Mouse (Mus musculus) gastrocnemius, postnatal 25 days (tissue): ENCODE measurements around the gene Aox4. TPM values are rescaled to one million over a fixed set of nuclear protein-coding genes. Genes with fewer than 3 reads are reported as not detected.

Experiments
- DNase-seq: peaks from one replicate; pipeline ENCODE4 v3.0.0; 2022
- long read RNA-seq, 2 experiments: library from polyadenylated mRNA; stranded (forward); transcript quantifications; one replicate each; pipeline ENCODE4 v2.0.0; 2021
- total RNA-seq, 2 experiments: library from RNA; stranded (reverse); gene quantifications; 1 replicate in 1 of 2; 2 replicates in 1 of 2; pipeline ENCODE4 v1.2.3; 2021

The Aox4 gene
- total RNA-seq = not detected
- long read RNA-seq, experiment 1 = 0 reads
- long read RNA-seq, experiment 2 = 0 reads

DNA sequence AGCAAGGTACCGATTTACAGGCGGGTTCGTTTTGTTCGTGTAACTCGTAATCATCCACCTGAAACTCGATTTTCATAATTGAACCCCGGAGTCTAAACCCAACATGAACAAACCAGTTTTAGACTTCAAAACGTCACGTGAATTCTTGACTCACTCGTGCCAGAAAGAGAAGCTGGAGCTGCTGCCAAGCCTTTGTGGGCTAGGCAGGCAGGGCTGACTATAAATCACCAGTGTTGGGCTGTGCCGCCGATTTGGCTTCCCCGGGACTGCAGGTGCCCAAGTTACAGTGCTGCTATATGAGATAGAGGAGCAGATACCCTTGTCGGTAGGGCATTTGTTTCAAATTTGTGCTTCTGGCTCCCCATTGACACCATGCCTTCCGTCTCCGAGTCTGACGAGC, at the start of gene Aox4:
TSS of gene Aox4 (plus strand) at position 195 of the 400 bp plus-strand sequence.
- no peak for DNase-seq

DNA sequence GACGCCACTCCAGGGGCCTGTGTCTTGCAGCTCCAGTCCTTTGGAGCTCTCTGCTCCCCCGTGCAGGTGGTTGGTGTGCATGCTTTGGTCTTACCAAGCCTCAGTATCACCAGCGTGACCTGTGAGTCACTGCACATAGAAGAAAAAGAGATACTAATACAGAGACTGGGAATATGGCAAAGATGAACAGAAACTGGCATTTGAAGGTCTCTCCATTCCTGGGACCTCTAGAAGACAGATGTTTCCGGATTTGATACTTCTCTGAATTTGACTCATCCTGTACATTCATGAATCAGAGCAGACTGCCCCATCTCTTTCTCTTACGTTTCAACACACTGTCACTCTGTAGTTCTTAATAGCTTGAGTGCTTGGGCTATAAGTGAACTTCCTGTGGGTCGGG, 40.3 kb upstream of the Aox4 start:
- DNase-seq = no peak

DNA sequence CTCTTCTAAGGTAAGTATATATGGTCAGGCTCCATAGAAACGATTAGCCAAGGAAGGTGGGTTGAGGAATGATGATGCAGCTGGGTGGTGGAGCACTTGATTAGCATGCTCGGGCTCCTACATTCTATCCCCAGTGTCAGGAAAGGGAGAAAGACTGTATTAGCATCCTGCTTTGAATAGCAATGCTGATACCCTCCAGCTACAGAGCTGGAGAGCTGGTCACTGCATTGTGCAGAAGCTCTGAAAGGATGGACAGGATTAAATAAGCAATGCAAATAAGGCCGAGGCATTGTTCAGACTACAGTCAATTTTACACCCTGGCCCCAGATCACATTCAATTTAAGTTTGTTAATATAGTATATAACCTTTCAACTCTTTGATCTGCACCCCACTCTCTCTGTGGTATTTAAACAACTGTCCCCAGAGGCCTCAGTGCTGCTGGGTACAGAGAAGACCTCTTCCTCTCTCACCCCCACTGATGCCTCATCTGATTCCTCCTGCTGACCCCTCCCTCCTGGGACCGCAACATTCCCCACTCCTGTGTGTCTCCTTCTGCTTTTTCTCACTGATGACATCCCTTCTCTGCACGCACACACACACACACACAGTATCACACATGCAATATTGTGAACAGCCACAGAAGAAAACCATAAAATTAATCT, 21.6 kb upstream of the Aox4 start:
- DNase-seq = no peak

- DNase-seq = no peak
Measured at GRCm38 (mm10) chr1:58194317-58194716, 15.9 kb upstream of the Aox4 start.

DNA sequence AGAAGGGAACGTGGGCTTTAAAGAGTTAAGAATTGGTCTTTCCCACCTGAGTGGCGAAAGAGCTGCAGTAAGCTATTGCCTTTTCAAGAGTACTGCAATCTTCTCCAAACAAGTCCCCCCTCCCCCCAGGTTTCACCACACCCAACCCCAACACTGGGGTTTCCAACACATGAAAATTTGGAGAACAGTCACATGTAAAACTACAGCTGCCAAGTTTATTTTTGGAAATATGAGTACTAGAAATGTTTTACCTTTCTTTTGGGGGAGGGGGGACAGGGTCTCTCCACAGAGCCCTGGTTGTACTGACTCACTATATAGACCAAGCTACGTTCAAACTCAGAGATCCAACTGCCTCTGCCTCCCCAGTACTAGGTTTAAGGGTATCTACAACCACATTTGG, 15.2 kb upstream of the Aox4 start:
- no peak for DNase-seq

DNA sequence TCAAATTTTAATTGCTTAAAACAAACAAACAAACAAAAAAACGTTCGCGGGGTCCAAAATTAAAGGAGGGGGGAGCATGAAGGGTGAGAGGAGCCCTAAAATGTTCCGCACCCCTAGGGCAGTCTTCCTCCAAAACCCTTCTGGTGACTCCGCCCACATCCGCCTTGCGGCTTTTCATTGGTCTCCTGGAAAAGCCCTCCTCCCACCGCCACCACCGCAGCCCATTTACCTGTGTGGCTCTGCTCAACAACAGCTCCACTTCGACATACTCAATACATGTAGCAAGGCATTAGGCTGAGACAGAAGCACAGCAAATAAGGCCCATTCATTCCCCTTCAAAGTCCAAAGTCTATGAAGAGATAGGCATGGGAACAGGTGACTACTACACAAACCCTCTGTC, 14.7 kb upstream of the Aox4 start:
- no peak for DNase-seq

DNA sequence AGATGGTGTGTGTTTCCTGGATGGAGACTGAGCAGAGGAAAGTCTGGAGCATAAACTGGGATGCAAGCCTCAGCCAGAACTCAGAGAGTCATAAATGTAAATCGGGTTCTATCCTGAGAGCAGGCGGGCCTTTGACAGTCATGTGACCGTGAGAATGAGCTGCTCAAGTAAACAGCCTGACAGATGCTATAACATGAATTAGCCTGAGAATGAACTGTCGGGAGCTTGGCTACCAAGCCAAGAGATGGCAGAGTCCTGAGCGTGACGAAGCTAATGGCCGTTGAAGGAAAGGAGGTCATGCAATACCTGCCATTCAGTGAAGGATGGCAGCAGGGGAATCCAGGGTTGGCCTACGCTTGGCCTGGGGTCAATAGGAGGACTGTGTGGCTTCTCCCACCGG, 13.2 kb upstream of the Aox4 start:
- DNase-seq = no peak

DNA sequence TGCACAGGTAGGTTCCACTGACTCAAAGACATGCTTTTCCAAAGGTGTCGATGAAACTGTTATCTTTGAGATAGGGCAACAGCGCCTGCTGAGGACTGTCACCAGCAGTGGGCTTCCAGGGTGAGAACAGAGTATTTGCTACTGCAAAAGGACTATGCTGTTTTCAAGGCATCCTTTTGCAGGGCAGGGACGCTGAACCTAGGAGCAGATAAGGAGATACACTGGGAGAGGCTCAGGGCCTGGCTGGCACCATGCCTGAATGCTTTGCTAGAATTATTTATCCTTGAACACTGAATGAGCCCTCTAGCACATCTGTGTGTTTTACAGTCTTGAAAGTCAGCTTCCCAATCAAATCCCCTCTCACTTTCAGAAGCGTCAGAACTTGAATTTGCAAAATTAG, 11.8 kb upstream of the Aox4 start:
- no peak for DNase-seq

- DNase-seq = no peak
Measured at GRCm38 (mm10) chr1:58212805-58213204, 2.6 kb downstream of the Aox4 start.

GRCm38 (mm10) chr1:58213838-58214237, 3.6 kb downstream of the Aox4 start:
- DNase-seq = no peak

DNA sequence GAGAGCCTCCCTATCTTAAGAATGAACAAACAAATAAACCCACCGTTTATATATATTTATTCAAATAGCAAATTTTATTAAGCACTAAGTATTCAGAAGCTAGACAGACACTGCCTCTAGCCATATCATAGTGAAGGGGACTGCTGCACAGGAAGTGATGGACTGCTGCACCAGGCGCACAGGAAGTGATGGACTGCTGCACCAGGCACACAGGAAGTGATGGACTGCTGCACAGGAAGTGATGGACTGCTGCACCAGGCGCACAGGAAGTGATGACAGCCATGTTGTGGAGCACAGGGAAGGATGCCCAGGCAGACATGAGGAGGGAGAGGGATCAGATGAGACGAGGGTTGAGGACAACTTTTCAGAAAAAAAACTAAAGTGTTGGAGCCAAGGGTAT, 5.2 kb downstream of the Aox4 start:
- DNase-seq = no peak

GRCm38 (mm10) chr1:58215956-58216532, 5.8 kb downstream of the Aox4 start:
- DNase-seq = no peak

- DNase-seq = no peak
Measured at GRCm38 (mm10) chr1:58221070-58221469, 10.9 kb downstream of the Aox4 start.

- DNase-seq = no peak
Measured at GRCm38 (mm10) chr1:58221879-58222278, 11.7 kb downstream of the Aox4 start.

GRCm38 (mm10) chr1:58228086-58228485, 17.9 kb downstream of the Aox4 start:
- no peak for DNase-seq

GRCm38 (mm10) chr1:58228916-58229315, 18.7 kb downstream of the Aox4 start:
- DNase-seq = no peak

DNA sequence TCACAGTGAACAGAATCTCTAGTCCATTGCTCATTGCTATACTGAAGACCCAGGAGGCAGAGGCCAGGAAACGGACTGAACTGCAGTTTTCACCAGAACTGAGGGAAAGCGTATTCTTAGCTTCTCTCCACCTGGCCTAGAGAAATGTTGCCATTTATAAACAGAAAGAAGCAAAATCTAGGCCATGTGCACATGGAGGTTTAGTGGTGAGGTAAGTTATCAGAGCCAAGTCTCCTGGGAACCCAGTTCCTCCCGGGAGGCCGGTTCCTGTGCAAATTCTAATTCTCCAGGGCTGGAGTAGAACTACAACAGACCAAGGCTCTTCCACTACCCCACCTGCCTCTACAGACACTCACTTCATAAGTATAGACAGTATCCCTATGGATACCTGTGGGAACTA, 19.6 kb downstream of the Aox4 start:
- DNase-seq = no peak

DNA sequence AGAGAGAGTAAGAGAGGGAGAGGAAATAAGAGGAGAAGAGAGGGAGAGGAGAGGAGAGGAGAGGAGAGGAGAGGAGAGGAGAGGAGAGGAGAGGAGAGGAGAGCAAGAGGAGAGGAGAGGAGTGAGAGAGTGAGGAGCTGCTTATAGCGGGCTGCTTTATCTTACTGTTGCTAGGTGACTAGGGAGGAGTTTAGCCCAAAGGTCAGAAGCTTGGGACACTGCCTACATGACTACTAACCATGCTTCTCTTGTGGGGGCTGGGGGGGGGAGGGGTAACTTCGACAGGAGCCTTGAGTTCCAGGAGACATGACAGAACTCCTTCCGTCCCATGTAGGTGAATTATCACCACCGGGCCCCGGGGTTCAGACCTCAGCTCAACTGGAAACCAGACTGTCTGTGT, 20.3 kb downstream of the Aox4 start:
- DNase-seq = no peak

- DNase-seq = no peak
Measured at GRCm38 (mm10) chr1:58235405-58235804, 25.2 kb downstream of the Aox4 start.

DNA sequence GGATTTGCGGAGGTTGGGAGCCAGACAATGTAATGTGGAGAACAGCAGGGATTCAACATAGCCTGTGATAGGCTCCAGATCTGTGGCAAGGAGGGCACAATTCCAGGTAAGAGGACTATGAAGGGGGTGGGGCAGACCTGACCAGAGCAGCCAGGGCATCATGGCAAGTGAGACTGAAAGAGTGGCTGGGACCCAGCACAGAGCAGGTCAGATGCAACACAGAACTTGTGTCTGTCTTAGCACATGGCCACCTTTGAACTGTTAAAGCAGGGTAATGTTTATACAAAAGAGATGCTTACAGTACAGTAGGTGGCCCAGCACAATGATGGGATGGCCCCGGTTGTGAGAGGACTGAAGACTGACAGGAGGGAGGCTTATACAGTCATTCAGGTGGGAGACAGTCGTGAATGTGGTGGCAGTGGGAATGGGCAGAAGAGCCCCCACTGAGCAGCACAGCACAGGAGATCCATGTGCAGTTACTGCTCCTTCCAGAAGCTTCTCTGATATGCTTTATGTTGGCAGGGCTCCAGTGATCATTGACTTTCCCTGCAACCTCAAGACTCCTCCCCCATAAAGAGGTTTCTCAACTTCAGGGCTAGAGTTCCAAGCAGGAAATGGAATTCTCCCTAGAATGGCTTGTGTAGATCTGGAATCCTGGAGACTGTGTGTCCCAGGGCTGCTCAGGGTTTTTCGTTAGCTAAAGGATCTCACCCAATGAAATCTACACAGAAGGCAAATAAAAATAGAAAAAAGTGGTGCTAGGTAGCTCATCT, 27.5 kb downstream of the Aox4 start:
- DNase-seq = no peak

DNA sequence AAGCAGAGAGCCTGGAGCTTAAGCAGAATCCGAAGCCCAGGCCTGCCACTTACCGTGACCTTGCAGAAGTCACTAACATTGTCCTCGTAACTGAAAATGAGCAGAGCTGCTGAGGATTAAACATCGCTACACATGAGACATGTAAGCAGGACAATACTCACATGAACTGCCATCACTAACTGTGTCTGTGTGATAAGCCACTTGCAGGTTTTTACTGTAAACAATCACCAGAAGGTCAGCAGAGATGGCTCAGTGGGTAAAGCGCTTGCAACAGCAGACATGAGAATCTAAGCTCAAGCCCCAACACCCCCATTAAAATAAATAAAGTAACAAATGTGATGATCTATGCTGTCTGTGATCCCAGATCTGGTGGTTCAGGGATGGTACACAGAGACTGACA, 28.2 kb downstream of the Aox4 start:
- DNase-seq = no peak

GRCm38 (mm10) chr1:58238961-58239360, 28.8 kb downstream of the Aox4 start:
- no peak for DNase-seq

GRCm38 (mm10) chr1:58240347-58240746, 30.1 kb downstream of the Aox4 start:
- DNase-seq = peak; percentile 47

GRCm38 (mm10) chr1:58244487-58244886, 34.3 kb downstream of the Aox4 start:
- no peak for DNase-seq
